Mouse (Mus musculus) embryonic fibroblast, embryonic 13.5 days (primary cell): ENCODE measurements around the gene Zcchc3.

Source experiments
- CTCF ChIP-seq: IDR thresholded peaks from 2 replicates; pipeline ENCODE4 v1.5.1; 2011; ENCODE audit warnings: mild to moderate bottlenecking, control low read depth, low read length, moderate library complexity, borderline replicate concordance; ENCODE audit not compliant: insufficient read depth
- POLR2A ChIP-seq: IDR thresholded peaks from 2 replicates; pipeline ENCODE4 v1.6.1; 2011; ENCODE audit warnings: low read depth, mild to moderate bottlenecking, control low read depth, low read length, moderate library complexity

DNA sequence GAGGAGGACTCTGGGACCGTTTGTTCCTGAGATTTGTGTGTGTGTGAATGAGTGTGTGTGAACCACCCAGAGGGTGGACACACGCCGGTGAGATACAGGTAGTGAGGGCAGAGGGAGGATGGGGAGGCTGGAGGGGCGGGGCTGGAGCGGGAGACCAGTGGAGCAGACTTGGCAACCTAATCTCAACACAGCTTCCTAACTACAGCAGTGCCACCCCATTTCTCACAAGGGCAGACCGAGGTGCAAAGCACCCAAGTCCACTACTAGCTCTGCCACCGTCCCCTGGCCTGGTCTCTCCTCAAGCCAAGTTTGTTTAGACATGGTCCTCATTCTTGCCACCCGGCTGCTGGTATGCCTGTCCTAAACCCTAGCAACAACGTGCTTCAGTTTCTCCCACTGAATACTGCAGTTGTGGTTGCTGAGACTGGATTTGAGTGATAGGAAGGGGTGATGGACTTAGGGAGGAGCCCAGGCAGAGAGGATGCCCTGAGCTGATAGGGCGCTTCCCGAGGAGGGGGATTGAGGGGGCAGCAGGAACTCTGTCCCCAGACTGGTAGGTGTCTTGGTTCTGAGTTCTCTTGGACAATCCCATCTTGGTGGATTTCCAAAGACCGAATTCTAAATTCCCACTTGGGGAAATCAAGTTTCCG, 19.4 kb downstream of the Zcchc3 start:
- TF ChIP-seq CTCF (no peak), POLR2A (no peak; the same call in 1 of the 2 replicates)
